Mouse (Mus musculus): ENCODE measurements around the gene Thbs2. TPM values are rescaled to one million over a fixed set of nuclear protein-coding genes. Genes with fewer than 3 reads are reported as not detected.
A peak's percentile ranks its signal among the peaks of the same experiment; 100 is the strongest.
"Not testable (repeated sequence)": the region's sequence is repeated elsewhere in the genome, so short reads cannot be mapped to it uniquely, and the experiment has no call there.

The Thbs2 gene
- total and polyA plus RNA-seq, 3 experiments = 0.03 TPM; not detected in 2

- Histone ChIP-seq H3K36me3 (replicated peaks in 1 of 2; ENCODE audit: control insufficient read depth in 1 of 2, insufficient read depth in 1 of 2, low read length in 1 of 2) (no peaks in the 10 kb centered on the region), H3K9me3 (replicated peaks; ENCODE audit: low read length) (no peaks in the 10 kb centered on the region), H3K79me2 (replicated peaks; ENCODE audit: control insufficient read depth, extremely low read depth, insufficient read depth, poor library complexity, severe bottlenecking) (no peaks in the 10 kb centered on the region), H3K27me3 (replicated peaks) (no peaks in the 10 kb centered on the region), H3K9ac (ENCODE audit: insufficient read depth, low read depth) (no peak overlapping the region), H3K4me1 (ENCODE audit: control insufficient read depth in 1 of 2, insufficient read depth in 2 of 2) (peaks cover 0 to 5% of the 10 kb centered on the region in 2 experiments; a peak in 1 of 4 replicates), H3K4me3 (replicated peaks in 1 of 3; ENCODE audit: low read depth in 2 of 3, low read length in 2 of 3, poor library complexity in 1 of 3) (no peak overlapping the region), H3K27ac (ENCODE audit: insufficient read depth, low read depth) (no peak overlapping the region), H3K4me2 (ENCODE audit: insufficient read depth, low read depth, poor library complexity, severe bottlenecking) (no peak overlapping the region)
- no peak for DNase-seq (ENCODE audit: extremely low read depth)
- dilution Hi-C loops (cut with MboI; ENCODE audit: extremely low pct_ligation_motif_present, extremely low pct_unique_long_range_greater_than_20kb, low sequenced_read_pairs) = no loop called here
- TF ChIP-seq NELFE (IDR thresholded peaks at IDR 0.05; ENCODE audit: low read depth, low read length) = no peak
- in situ Hi-C loops (cut with MboI; ENCODE audit: low pct_ligation_motif_present, low pct_unique_long_range_greater_than_20kb, low sequenced_read_pairs) = no loop called here
Observed at GRCm38 (mm10) chr17:14624433-14624832, 69.6 kb downstream of the Thbs2 start.

DNA sequence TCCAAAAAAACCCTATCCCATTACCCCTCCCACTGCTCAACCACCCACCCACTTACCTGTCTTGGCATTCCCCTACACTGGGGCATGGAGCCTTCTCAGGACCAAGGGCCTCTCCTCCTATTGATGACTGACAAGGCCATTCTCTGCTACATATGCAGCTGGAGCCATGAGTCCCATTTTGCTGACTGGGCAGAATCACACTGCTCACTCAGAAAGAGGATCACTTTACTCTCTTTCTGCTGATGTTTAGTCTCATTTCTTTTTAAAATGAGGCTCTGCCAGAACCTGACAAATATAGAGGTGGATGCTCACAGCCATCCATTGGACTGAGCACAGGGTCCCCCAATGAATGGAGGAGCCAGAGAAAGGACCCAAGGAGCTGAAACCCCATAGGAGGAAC is 73.0 kb downstream of the Thbs2 start:
- dilution Hi-C loops (cut with MboI; ENCODE audit: extremely low pct_ligation_motif_present, extremely low pct_unique_long_range_greater_than_20kb, low sequenced_read_pairs); H3K4me3 ChIP-seq (replicated peaks in 1 of 3; ENCODE audit: low read depth in 2 of 3, low read length in 2 of 3, poor library complexity in 1 of 3); H3K9me3 ChIP-seq (replicated peaks; ENCODE audit: low read length); H3K4me2 ChIP-seq (ENCODE audit: insufficient read depth, low read depth, poor library complexity, severe bottlenecking); H3K27ac ChIP-seq (ENCODE audit: insufficient read depth, low read depth); in situ Hi-C loops (cut with MboI; ENCODE audit: low pct_ligation_motif_present, low pct_unique_long_range_greater_than_20kb, low sequenced_read_pairs); H3K27me3 ChIP-seq (replicated peaks); DNase-seq (ENCODE audit: extremely low read depth); H3K36me3 ChIP-seq (replicated peaks in 1 of 2; ENCODE audit: control insufficient read depth in 1 of 2, insufficient read depth in 1 of 2, low read length in 1 of 2); H3K79me2 ChIP-seq (replicated peaks; ENCODE audit: control insufficient read depth, extremely low read depth, insufficient read depth, poor library complexity, severe bottlenecking); H3K4me1 ChIP-seq (ENCODE audit: control insufficient read depth in 1 of 2, insufficient read depth in 2 of 2); H3K9ac ChIP-seq (ENCODE audit: insufficient read depth, low read depth): not testable (repeated sequence)
- TF ChIP-seq MAFK (IDR thresholded peaks at IDR 0.05; ENCODE audit: insufficient replicate concordance, low read length) = peak; percentile 66; the same call in 1 of the 2 replicates

- H3K27me3 ChIP-seq (replicated peaks) = no peaks in the 10 kb centered on the region
- H3K79me2 ChIP-seq (replicated peaks; ENCODE audit: control insufficient read depth, extremely low read depth, insufficient read depth, poor library complexity, severe bottlenecking) = no peaks in the 10 kb centered on the region
- H3K27ac ChIP-seq (ENCODE audit: insufficient read depth, low read depth) = no peak overlapping the region
- H3K4me2 ChIP-seq (ENCODE audit: insufficient read depth, low read depth, poor library complexity, severe bottlenecking) = no peak overlapping the region
- dilution Hi-C loops (cut with MboI; ENCODE audit: extremely low pct_ligation_motif_present, extremely low pct_unique_long_range_greater_than_20kb, low sequenced_read_pairs) = no loop called here
- H3K9me3 ChIP-seq (replicated peaks; ENCODE audit: low read length) = no peaks in the 10 kb centered on the region
- H3K9ac ChIP-seq (ENCODE audit: insufficient read depth, low read depth) = no peak overlapping the region
- TF ChIP-seq MEF2A (IDR thresholded peaks at IDR 0.05; ENCODE audit: borderline replicate concordance, low read depth, low read length) (no peak), POLR2AphosphoS2 (IDR thresholded peaks at IDR 0.05; ENCODE audit: low read depth, low read length) (no peak), MAZ (IDR thresholded peaks at IDR 0.05; ENCODE audit: low read depth, low read length) (no peak), NRF1 (IDR thresholded peaks at IDR 0.05; ENCODE audit: low read depth, low read length) (no peak), ZKSCAN1 (IDR thresholded peaks at IDR 0.05; ENCODE audit: borderline replicate concordance, low read depth, low read length) (no peak), HCFC1 (IDR thresholded peaks at IDR 0.05; ENCODE audit: low read depth, low read length) (no peak)
- no peaks in the 10 kb centered on the region for H3K36me3 ChIP-seq (replicated peaks in 1 of 2; ENCODE audit: control insufficient read depth in 1 of 2, insufficient read depth in 1 of 2, low read length in 1 of 2)
- in situ Hi-C loops (cut with MboI; ENCODE audit: low pct_ligation_motif_present, low pct_unique_long_range_greater_than_20kb, low sequenced_read_pairs) = no loop called here
- DNase-seq (ENCODE audit: extremely low read depth) = no peak
- H3K4me3 ChIP-seq (replicated peaks in 1 of 3; ENCODE audit: low read depth in 2 of 3, low read length in 2 of 3, poor library complexity in 1 of 3) = no peak overlapping the region
- H3K4me1 ChIP-seq (ENCODE audit: control insufficient read depth in 1 of 2, insufficient read depth in 2 of 2) = no peaks in the 10 kb centered on the region
Observed at GRCm38 (mm10) chr17:14620037-14620436, 74.0 kb downstream of the Thbs2 start.
